18 mouse cellular contexts compared by ENCODE assay signal in the genomic region with DNA sequence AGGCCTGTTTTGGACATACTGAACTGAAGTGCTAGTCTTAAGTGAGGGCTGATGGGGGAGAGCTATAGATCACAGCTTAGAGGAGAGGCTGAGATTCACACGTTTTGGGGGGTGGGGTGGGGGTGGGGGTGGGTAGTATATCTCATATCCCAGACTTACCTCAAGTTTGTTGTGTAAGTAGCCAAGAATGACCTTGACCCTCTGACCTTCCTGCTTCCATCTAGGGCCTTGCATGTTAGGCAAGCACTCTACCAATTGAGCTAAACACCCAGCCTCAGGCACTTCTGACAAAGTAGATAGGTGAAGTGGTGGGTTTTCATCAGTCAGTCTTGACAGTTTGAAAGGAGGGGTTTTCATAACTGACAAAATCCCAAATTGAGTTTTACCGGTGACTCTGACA. TPM values are rescaled to one million over a fixed set of nuclear protein-coding genes. Genes with fewer than 3 reads are reported as not detected.
"Had no signal": no experiment of that assay in that cellular context is flagged by ENCODE, and none has a peak within 500 bp of the region (broad histone marks: within the 10 kb centered on the region; RNA-seq: fewer than 3 reads in every experiment).

No protein-coding gene starts in this region.

- H3K4me3 ChIP-seq: liver, embryonic 15.5 days; lung, embryonic 15.5 days; megakaryocyte, embryonic 14.5 days; neural tube, embryonic 12.5 days; stomach, embryonic 15.5 days had no signal

- H3K4me2 ChIP-seq: liver, embryonic 15.5 days; lung, embryonic 15.5 days; midbrain, embryonic 11.5 days; neural tube, embryonic 12.5 days; stomach, embryonic 15.5 days had no signal

- H3K27me3 ChIP-seq: liver, embryonic 15.5 days; lung, embryonic 15.5 days; megakaryocyte, embryonic 14.5 days; neural tube, embryonic 12.5 days; stomach, embryonic 15.5 days had no signal

- H3K9me3 ChIP-seq: liver, embryonic 15.5 days; lung, embryonic 15.5 days; neural tube, embryonic 12.5 days; stomach, embryonic 15.5 days had no signal

- H3K4me1 ChIP-seq: liver, embryonic 15.5 days; megakaryocyte, embryonic 14.5 days; neural tube, embryonic 12.5 days; stomach, embryonic 15.5 days had no signal

- ATAC-seq: liver, postnatal 0 days; lung, postnatal 0 days had no signal

- DNase-seq: liver, postnatal 0 days; lung, adult 2 months; lung, postnatal 14 days; lung, postnatal 36 days; midbrain, embryonic 14.5 days; right cerebral cortex, postnatal 14 days; thymus, postnatal 14 days; thymus, postnatal 36 days had no signal

- H3K36me3 ChIP-seq: liver, embryonic 15.5 days had no signal

- H3K9ac ChIP-seq: liver, embryonic 15.5 days; liver, postnatal 0 days; lung, embryonic 15.5 days; neural tube, embryonic 12.5 days; stomach, embryonic 15.5 days had no signal

- H3K27ac ChIP-seq: liver, embryonic 15.5 days; lung, embryonic 15.5 days; macrophage; neural tube, embryonic 12.5 days; stomach, embryonic 15.5 days; stomach, postnatal 0 days had no signal

RNA-seq across cellular contexts. Expression of a gene that starts 14.5 kb away (rescaled TPM):
- polyA plus RNA-seq: macrophage; spleen, adult 2 months had no signal
